Comparison of ENCODE assay signal across 7 mouse cellular contexts in genomic region chr11:90697480-90698240, GRCm38 (mm10). TPM values are rescaled to one million over a fixed set of nuclear protein-coding genes. Genes with fewer than 3 reads are reported as not detected.
A peak's percentile ranks its signal among the peaks of the same experiment; 100 is the strongest.
DNase-seq lines count a peak whose midpoint lies in the region; ATAC-seq lines count a peak whose summit lies in the region.

No protein-coding gene starts in this region.

- H3K9ac ChIP-seq in intestine, embryonic 14.5 days (ENCODE audit: low read length) = no peak overlapping the region

- no peaks in the 10 kb centered on the region for H3K36me3 ChIP-seq in intestine, embryonic 14.5 days (ENCODE audit: control insufficient read depth, insufficient read depth, low read length)

- no peak overlapping the region for H3K4me3 ChIP-seq in intestine, embryonic 14.5 days (ENCODE audit: low read depth, low read length)

- WGBS in intestine, embryonic 14.5 days = 21% methylated on average over 10 of the region's 10 CpGs

- intact Hi-C loops in left cerebral cortex, postnatal 10 days (cut with DNase I) = loop anchor here (10.0 kb wide), 1 partner anchor 587 kb away; no protein-coding TSS in a partner anchor

- peak; percentile 87 for ATAC-seq in intestine, embryonic 14.5 days (replicated peaks; ENCODE audit: low FRiP score, low TSS enrichment, low read depth)
- ATAC-seq in megakaryocyte progenitor cell, adult 5-6 weeks (replicated peaks; ENCODE audit: poor library complexity) = peak; percentile 99

- H3K4me2 ChIP-seq in intestine, embryonic 14.5 days (ENCODE audit: low read length) = peak overlapping the region; percentile 30

- H3K27ac ChIP-seq in intestine, embryonic 14.5 days (ENCODE audit: low read depth) = no peak overlapping the region

- H3K27me3 ChIP-seq in intestine, embryonic 14.5 days (replicated peaks; ENCODE audit: control insufficient read depth, insufficient read depth, low read length) = no peaks in the 10 kb centered on the region

- no peaks in the 10 kb centered on the region for H3K4me1 ChIP-seq in intestine, embryonic 14.5 days (replicated peaks; ENCODE audit: control insufficient read depth, insufficient read depth, low read length)

- DNase-seq in adrenal gland, adult 2 months = peak; percentile 67
- peak; percentile 57 to 80 for DNase-seq in cerebellum, postnatal 4 days (ENCODE audit: low spot score in 2 of 2)
- DNase-seq in frontal cortex, postnatal 36 days (ENCODE audit: low spot score in 2 of 2) = peak; percentile 64 to 77
- DNase-seq in intestine, embryonic 14.5 days (ENCODE audit: low spot score) = peak; percentile 81
- peak; percentile 69 to 80 for DNase-seq in left cerebral cortex, postnatal 10 days (ENCODE audit: extremely low spot score in 1 of 2, low spot score in 2 of 2)
- peak; percentile 66 for DNase-seq in right cerebral cortex, postnatal 25 days

- H3K9me3 ChIP-seq in intestine, embryonic 14.5 days (ENCODE audit: control insufficient read depth, low read length) = no peaks in the 10 kb centered on the region

RNA-seq across cellular contexts. Expression of gene Tom1l1, which starts 9.5 kb away (rescaled TPM):
- 10 to 100 TPM; 43.6 to 57.7 TPM for total RNA-seq in adrenal gland, adult 2 months (2021)
- 3.8 and 7.8 TPM in 2 replicates for polyA plus RNA-seq in adrenal gland, adult 2 months (2012; rRNA removed)
- polyA plus RNA-seq in intestine, embryonic 14.5 days (2014; fragmentation: Nextera tagmentation; extraction: Ambion mirVana) = 42.2 and 46.1 TPM in 2 replicates
- total RNA-seq in left cerebral cortex, postnatal 10 days (2021) = 10 to 100 TPM; 17.1 to 19.3 TPM
- total RNA-seq in megakaryocyte progenitor cell, adult 5-6 weeks (2015) = 7.9 and 10.2 TPM in 2 replicates
- 9.8 and 15.6 TPM in 2 replicates for total RNA-seq in megakaryocyte progenitor cell, adult 5-6 weeks (2017)

RNA-seq across cellular contexts. Expression of gene Cox11, which starts 59.7 kb away (rescaled TPM):
- total RNA-seq in adrenal gland, adult 2 months (2021) = 10 to 100 TPM; 14.7 to 19.2 TPM
- 23.9 and 30.4 TPM in 2 replicates for polyA plus RNA-seq in adrenal gland, adult 2 months (2012; rRNA removed)
- 24.8 and 25.9 TPM in 2 replicates for polyA plus RNA-seq in intestine, embryonic 14.5 days (2014; fragmentation: Nextera tagmentation; extraction: Ambion mirVana)
- 10 to 100 TPM; 24.4 to 25.5 TPM for total RNA-seq in left cerebral cortex, postnatal 10 days (2021)
- 29.9 and 35.5 TPM in 2 replicates for total RNA-seq in megakaryocyte progenitor cell, adult 5-6 weeks (2015)
- 15.5 and 17.2 TPM in 2 replicates for total RNA-seq in megakaryocyte progenitor cell, adult 5-6 weeks (2017)

RNA-seq across cellular contexts. Expression of gene Stxbp4, which starts 59.8 kb away (rescaled TPM):
- 10 to 100 TPM in 1 of 2 experiments, 1 to 10 TPM in 1; 8.4 to 12.0 TPM for total RNA-seq in adrenal gland, adult 2 months (2021)
- 1.7 and 2.0 TPM in 2 replicates for polyA plus RNA-seq in adrenal gland, adult 2 months (2012; rRNA removed)
- 18.7 and 23.5 TPM in 2 replicates for polyA plus RNA-seq in intestine, embryonic 14.5 days (2014; fragmentation: Nextera tagmentation; extraction: Ambion mirVana)
- 1 to 10 TPM; 8.4 to 8.7 TPM for total RNA-seq in left cerebral cortex, postnatal 10 days (2021)
- 5.0 and 7.4 TPM in 2 replicates for total RNA-seq in megakaryocyte progenitor cell, adult 5-6 weeks (2015)
- total RNA-seq in megakaryocyte progenitor cell, adult 5-6 weeks (2017) = 2.7 and 4.4 TPM in 2 replicates
